Mouse (Mus musculus) limb, embryonic 15.5 days (tissue): Measurements from ENCODE around the gene Ryr2. TPM values are rescaled to one million over a fixed set of nuclear protein-coding genes. Genes with fewer than 3 reads are reported as not detected.
"Not testable (repeated sequence)": the region's sequence is repeated elsewhere in the genome, so short reads cannot be mapped to it uniquely, and the experiment has no call there.

ENCODE experiments used
- ATAC-seq: fragments of 200-750 bp; cut with Nextera tagmentation; 2 replicates; pipeline ENCODE4 v1.8.0; 2017; ENCODE audit warnings: low read depth, moderate TSS enrichment; ENCODE audit not compliant: insufficient number of reproducible peaks, low FRiP score, low TSS enrichment
- H3K27ac ChIP-seq: fragments of 300-500 bp; sonication (generic); 2 replicates; pipeline ENCODE4 v1.5.1; 2015; ENCODE audit warnings: moderate library complexity, mild to moderate bottlenecking, inconsistent platforms
- H3K27me3 ChIP-seq: fragments of 300-500 bp; sonication (generic); 2 replicates; pipeline ENCODE4 v1.6.1; 2015; ENCODE audit warnings: inconsistent platforms
- H3K36me3 ChIP-seq: fragments of 300-500 bp; sonication (generic); 2 replicates; pipeline ENCODE4 v1.6.1; 2015; ENCODE audit warnings: inconsistent platforms
- H3K4me1 ChIP-seq: fragments of 300-500 bp; sonication (generic); 2 replicates; pipeline ENCODE4 v1.6.1; 2015; ENCODE audit warnings: inconsistent platforms
- H3K4me2 ChIP-seq: fragments of 300-500 bp; sonication (generic); 2 replicates; pipeline ENCODE4 v1.6.1; 2015; ENCODE audit warnings: mild to moderate bottlenecking, inconsistent platforms
- H3K4me3 ChIP-seq: fragments of 300-500 bp; sonication (generic); 2 replicates; pipeline ENCODE4 v1.5.1; 2015; ENCODE audit warnings: mild to moderate bottlenecking, inconsistent platforms
- H3K9ac ChIP-seq: fragments of 300-500 bp; sonication (generic); 2 replicates; pipeline ENCODE4 v1.6.1; 2015; ENCODE audit warnings: inconsistent platforms
- H3K9me3 ChIP-seq: fragments of 300-500 bp; sonication (generic); 2 replicates; pipeline ENCODE4 v1.6.1; 2016; ENCODE audit warnings: inconsistent platforms
- WGBS: fragments of 180-500 bp; shearing (Covaris S2); methylation state at CpG from one replicate; pipeline ENCODE4 v1.1.7; 2015; 5-methylcytosine and 5-hydroxymethylcytosine counted together
- polyA plus RNA-seq: library from polyadenylated mRNA; unstranded; fragments of >200 nt; fragmentation: Nextera tagmentation; extraction: Ambion mirVana; gene quantifications from 2 replicates; pipeline ENCODE4 v1.2.1, GENCODE M21; 2015

Gene Ryr2
- polyA plus RNA-seq, 1 experiment from 2014 or later: 0.42 TPM

DNA sequence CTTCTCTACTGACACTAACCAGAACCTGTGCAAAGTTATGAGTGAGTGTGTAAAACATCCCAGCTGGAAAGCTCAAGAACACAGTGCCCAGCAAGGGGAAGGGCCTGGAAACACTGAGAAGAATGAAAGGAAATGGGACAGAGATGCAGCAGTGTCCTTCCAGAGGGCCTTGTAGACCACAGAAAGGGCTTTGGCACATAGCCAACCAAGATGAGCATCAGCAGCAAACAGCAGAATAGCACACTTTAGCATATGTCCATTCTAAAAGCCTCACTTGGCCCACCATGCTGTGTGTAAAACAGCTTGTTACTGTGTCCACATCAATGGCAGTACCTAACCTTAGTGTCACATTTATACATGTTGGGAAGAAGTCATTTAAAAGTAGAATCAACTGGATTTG is 142.4 kb downstream of the Ryr2 start:
- H3K27ac ChIP-seq: no peak overlapping the region
- no peak for ATAC-seq
- H3K4me3 ChIP-seq: no peak overlapping the region
- H3K36me3 ChIP-seq: no peaks in the 10 kb centered on the region
- H3K27me3 ChIP-seq: no peaks in the 10 kb centered on the region
- no peak overlapping the region for H3K9ac ChIP-seq
- H3K4me1 ChIP-seq: no peaks in the 10 kb centered on the region
- no peak overlapping the region for H3K4me2 ChIP-seq
- no peaks in the 10 kb centered on the region for H3K9me3 ChIP-seq

DNA sequence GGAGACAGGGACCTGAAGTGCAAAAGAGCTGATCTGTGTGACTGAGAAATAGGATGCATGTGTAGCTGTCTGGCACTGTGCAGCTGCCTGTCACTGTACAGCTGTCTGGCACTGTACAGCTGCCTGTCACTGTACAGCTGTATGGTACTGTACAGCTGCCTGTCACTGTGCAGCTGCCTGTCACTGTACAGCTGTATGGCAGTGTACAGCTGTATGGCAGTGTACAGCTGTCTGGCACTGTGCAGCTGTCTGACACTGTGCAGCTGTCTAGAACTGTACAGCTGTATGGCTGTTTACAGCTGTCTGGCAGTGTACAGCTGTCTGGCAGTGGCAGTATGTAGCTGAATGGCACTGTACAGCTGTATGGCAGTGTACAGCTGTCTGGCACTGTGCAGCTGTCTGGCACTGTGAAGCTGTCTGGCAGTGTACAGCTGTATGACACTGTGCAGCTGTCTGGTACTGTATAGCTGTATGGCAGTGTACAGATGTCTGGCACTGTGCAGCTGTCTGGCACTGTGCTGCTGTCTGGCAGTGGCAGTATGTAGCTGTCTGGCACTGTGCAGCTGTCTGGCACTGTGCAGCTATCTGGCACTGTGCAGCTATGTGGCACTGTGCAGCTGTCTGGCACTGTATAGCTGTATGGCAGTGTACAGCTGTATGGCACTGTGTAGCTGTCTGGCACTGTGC is 147.1 kb downstream of the Ryr2 start:
- Histone ChIP-seq H3K9me3 (no peaks in the 10 kb centered on the region), H3K9ac (no peak overlapping the region), H3K36me3 (no peaks in the 10 kb centered on the region), H3K27me3 (no peaks in the 10 kb centered on the region), H3K27ac (no peak overlapping the region), H3K4me1 (no peaks in the 10 kb centered on the region), H3K4me2 (no peak overlapping the region), H3K4me3 (no peak overlapping the region)
- no peak for ATAC-seq

DNA sequence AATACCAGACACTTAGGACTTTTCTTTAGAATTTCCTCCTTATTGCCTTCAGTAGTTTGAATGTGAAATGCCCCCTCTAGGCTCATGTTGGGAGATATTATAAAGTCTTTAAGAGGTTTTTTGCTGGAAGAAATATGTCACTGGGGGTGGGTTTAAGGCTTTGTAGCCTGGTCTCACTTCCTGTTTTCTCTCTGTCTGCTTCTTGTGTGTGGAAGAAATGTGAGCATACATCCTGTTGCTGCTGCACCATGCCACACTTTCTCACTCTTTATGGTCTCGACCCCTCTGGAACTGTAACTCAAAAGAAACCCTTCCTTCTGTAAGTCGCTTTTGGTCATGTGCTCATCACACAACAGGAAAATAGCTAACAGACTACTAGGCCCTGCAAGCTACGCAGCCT is 147.9 kb downstream of the Ryr2 start:
- Histone ChIP-seq H3K9ac (no peak overlapping the region), H3K27me3 (no peaks in the 10 kb centered on the region), H3K9me3 (no peaks in the 10 kb centered on the region), H3K4me3 (no peak overlapping the region), H3K27ac (no peak overlapping the region), H3K4me2 (no peak overlapping the region), H3K36me3 (no peaks in the 10 kb centered on the region), H3K4me1 (no peaks in the 10 kb centered on the region)
- WGBS: 62% methylated on average over 3 of the region's 3 CpGs
- no peak for ATAC-seq

DNA sequence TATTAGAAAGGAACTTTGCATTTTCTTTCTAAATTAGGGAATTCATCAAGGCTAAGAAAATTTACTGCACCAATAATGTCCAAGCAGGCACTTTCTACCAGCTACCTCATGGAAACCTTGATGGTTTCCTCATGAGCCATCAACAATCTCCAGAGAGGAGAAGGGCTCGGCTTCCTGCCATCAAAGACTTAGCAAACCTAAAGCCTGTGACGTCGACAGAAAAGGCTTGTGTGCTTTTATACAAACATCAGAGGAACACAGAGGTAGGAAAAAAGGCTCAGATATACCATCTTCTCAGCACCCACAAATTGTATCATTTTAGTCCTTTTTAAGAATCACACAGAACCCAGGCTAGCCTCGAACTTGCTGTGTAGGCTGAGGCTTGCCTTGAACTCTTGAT is 148.5 kb downstream of the Ryr2 start:
- no peaks in the 10 kb centered on the region for H3K27me3 ChIP-seq
- H3K4me3 ChIP-seq: no peak overlapping the region
- no peaks in the 10 kb centered on the region for H3K36me3 ChIP-seq
- no peak overlapping the region for H3K4me2 ChIP-seq
- H3K9me3 ChIP-seq: no peaks in the 10 kb centered on the region
- ATAC-seq: no peak
- H3K9ac ChIP-seq: no peak overlapping the region
- 60% methylated on average over 4 of the region's 4 CpGs for WGBS
- no peaks in the 10 kb centered on the region for H3K4me1 ChIP-seq
- no peak overlapping the region for H3K27ac ChIP-seq

DNA sequence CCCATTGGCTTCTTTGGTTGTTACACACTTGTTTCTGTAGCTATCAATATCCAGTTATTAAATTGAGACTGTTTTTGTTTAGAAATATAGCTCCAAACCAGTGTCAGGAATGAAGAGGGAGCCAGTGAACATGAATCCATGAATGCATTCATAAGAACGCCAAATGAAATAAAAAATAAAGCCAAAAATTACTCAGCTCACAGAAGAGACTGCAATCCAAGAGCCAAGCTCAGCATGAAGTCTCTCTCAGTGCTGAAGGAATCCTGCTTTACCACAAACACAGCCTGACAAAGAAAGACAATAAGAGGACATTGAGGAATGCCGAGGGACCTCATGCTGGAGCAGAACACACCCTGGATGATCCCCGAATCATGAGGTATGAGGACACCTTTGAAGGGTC is 154.8 kb downstream of the Ryr2 start:
- Histone ChIP-seq H3K4me3 (no peak overlapping the region), H3K36me3 (no peaks in the 10 kb centered on the region), H3K27ac (no peak overlapping the region), H3K4me2 (no peak overlapping the region), H3K4me1 (no peaks in the 10 kb centered on the region), H3K27me3 (no peaks in the 10 kb centered on the region), H3K9ac (no peak overlapping the region), H3K9me3 (no peaks in the 10 kb centered on the region)
- no peak for ATAC-seq
- 72% methylated on average over 3 of the region's 3 CpGs for whole genome bisulfite sequencing

DNA sequence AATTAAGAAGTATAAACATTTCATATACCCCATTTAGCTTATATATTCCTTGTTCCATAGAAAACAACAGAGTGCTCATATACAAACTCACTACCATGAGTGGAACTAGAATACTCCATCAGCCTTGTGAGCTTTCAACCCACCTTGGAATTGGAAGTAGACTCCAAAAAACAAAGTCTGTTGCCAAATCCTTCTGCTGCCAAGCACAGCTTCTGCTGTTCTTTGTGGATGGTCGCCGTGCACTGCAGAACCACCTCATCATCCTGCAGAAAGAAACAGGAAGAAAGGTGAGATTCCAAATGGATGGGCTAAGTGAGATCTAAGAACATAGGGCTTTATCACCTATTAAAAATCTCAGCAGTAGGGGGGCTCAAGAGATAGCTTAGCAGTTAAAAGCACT is 161.0 kb downstream of the Ryr2 start:
- Histone ChIP-seq H3K4me3 (no peak overlapping the region), H3K27me3 (no peaks in the 10 kb centered on the region), H3K9me3 (no peaks in the 10 kb centered on the region), H3K4me2 (no peak overlapping the region), H3K36me3 (no peaks in the 10 kb centered on the region), H3K27ac (no peak overlapping the region), H3K9ac (no peak overlapping the region), H3K4me1 (no peaks in the 10 kb centered on the region)
- 85% methylated on average over 2 of the region's 2 CpGs for WGBS
- no peak for ATAC-seq

DNA sequence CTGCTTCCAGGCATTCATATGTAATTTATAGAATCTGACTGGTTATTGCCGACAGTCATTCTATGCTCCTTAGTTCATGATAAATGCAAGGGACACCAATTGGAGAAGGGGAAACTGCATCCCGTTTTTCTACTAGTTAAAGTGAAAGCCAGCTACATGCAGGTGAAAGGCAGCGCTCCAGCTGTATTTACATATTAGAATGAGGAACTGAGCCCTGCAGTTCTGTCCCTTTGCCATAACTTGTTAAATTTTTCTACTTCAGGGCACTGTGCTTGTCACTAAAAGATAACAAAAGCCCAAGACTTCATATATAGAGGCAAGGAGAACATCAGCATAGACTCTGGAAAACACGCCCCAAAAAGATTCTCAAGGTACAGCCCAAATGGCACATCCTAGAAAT is 165.0 kb downstream of the Ryr2 start:
- WGBS: 71% methylated on average over 4 of the region's 4 CpGs

DNA sequence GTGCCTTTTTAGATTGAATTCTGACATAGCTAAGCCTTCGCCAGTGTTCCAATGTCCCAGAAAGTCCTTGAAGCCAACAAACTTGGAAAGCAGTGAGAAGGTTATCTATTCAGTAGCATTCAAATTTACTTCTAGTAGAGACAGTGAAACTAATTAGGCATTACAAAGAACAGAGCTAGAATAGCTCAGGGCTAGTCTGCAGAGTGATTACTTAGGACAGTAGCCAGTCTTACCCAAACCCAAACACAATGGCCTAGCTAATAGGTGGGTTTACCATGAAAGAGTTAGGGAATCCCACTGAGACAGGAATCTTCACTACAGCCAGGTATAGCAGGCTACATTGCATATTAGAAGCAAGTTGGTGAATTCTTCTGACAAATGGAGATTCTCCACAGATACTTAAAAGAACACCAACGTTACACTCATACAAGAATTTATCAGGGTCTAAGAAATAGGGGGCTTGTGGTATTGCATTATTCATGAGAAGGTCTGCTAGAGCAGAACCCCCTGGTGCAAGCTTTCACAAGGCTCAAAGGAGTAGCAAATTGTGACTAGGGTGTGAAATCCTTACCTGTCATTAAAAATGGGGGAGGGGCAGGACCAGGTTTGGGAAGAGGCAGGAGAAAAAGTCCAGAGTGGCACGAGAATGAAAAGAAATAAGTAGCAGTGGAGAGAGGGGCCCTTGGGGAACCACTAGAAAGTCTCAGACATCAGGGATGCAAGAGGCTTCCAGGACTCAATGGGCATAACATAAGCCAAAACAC is 172.3 kb downstream of the Ryr2 start:
- not testable (repeated sequence) for H3K4me2 ChIP-seq, H3K4me3 ChIP-seq, H3K27ac ChIP-seq, H3K4me1 ChIP-seq, H3K27me3 ChIP-seq, H3K9ac ChIP-seq, H3K36me3 ChIP-seq, H3K9me3 ChIP-seq, ATAC-seq
- 60% methylated on average over 3 of the region's 3 CpGs for WGBS

More for the DNA sequence above, 165.0 kb downstream of the Ryr2 start:
- Histone ChIP-seq H3K27me3 (no peaks in the 10 kb centered on the region), H3K27ac (no peak overlapping the region), H3K9ac (no peak overlapping the region), H3K4me2 (no peak overlapping the region), H3K4me3 (no peak overlapping the region), H3K9me3 (no peaks in the 10 kb centered on the region), H3K36me3 (no peaks in the 10 kb centered on the region), H3K4me1 (no peaks in the 10 kb centered on the region)
- no peak for ATAC-seq

DNA sequence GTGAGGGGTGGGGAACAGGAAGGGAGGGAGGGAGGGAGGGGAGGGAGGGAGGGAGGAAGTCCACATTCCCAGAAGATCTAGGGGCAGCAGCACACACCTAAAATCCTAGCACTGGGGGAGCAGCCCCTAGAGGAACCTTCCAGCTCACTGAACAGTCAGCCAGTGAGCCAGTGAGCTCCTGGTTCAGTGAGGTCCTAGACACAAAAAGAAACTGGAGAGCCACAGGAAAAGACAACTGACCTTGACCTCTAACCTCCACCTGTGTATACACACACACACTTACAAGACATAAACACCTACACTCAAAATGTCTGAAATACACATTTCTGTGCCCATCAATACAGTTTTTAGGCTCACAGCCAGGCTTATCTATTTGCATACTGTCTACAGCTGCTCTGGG is 173.4 kb downstream of the Ryr2 start:
- Histone ChIP-seq H3K27ac (no peak overlapping the region), H3K4me3 (no peak overlapping the region), H3K36me3 (no peaks in the 10 kb centered on the region), H3K4me2 (no peak overlapping the region), H3K9ac (no peak overlapping the region), H3K9me3 (no peaks in the 10 kb centered on the region), H3K4me1 (no peaks in the 10 kb centered on the region), H3K27me3 (no peaks in the 10 kb centered on the region)
- no peak for ATAC-seq

DNA sequence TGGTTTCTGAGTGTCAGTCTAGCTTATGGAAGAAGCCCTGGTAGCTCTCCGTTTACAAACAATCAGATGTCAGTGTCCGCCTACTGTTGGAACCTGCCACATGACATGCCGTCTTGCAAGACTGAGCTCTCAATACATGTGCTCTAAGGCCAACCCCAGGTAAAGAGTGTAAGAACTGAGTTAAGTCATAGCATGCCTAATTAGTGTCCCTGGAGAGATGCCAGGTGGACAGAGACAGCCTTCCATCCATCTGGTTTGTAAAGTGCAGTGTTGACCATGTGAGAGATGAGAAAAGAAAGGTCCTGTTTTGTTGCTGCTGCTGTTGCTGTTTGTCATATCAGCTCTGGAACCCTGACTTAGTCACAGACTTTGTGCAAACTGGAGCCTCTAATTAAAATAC is 178.0 kb downstream of the Ryr2 start:
- H3K36me3 ChIP-seq: no peaks in the 10 kb centered on the region
- WGBS: 77% methylated on average over 3 of the region's 3 CpGs
- H3K9ac ChIP-seq: no peak overlapping the region
- no peaks in the 10 kb centered on the region for H3K9me3 ChIP-seq
- ATAC-seq: no peak
- H3K4me3 ChIP-seq: no peak overlapping the region
- no peak overlapping the region for H3K27ac ChIP-seq
- H3K4me1 ChIP-seq: no peaks in the 10 kb centered on the region
- H3K4me2 ChIP-seq: no peak overlapping the region
- no peaks in the 10 kb centered on the region for H3K27me3 ChIP-seq

DNA sequence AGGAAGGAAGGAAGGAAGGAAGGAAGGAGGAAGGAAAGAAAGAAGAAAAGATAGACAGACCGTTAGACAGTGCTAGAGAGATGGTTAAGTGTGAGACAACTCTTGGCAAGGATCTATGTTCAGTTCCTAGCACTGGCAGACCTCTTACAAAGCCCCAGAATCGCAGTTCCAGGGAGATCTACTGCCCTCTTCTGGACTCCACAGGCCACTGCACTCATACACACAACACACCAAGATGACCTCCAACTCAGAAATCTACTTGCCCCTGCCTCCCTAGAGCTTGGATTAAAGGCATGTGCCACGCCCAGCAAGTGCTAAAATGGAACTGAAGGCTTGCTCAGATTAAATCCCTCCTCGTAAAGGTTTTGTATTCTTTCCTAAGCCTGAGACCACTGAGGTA is 179.0 kb downstream of the Ryr2 start:
- Histone ChIP-seq H3K9ac (no peak overlapping the region), H3K36me3 (no peaks in the 10 kb centered on the region), H3K27me3 (no peaks in the 10 kb centered on the region), H3K9me3 (no peaks in the 10 kb centered on the region), H3K4me1 (no peaks in the 10 kb centered on the region), H3K4me3 (no peak overlapping the region), H3K4me2 (no peak overlapping the region), H3K27ac (no peak overlapping the region)
- WGBS: 85% methylated on average over 4 of the region's 4 CpGs
- ATAC-seq: no peak

DNA sequence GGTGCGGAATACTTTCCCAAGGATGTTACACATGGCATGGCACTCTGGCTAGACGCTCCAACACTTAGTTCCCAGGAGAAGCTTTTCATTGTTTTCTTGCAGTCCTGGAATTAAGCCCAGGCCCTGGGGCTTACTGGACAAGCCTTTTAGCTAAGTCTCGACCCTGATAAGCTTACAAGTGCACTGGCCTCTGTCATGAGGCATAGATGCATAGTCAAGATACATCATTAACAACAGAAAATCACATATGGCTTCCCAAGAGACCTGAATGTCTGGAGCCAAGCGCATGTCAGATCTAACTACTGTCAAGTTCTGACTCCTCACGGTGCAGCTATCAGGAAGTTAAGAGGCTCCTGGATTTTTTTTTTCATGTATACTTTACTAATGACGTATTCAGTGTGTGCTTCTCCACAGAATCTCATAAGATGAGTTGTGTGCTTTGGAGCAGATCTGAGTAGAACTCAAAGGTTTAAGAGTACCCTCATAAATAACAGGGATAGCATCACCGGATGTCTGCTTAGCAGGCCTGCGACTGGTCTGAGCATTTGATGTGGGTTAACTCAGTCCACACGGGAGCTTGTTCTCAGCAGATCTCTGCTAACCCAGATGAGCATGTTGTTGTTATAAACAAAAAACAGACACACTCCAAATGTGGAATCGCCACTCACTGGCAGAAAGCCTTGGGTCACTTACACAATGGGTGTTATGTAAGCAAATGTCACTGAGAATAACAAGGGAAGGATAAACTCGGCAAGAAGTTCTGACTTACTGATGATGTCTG is 179.8 kb downstream of the Ryr2 start:
- no peak overlapping the region for H3K4me3 ChIP-seq
- no peaks in the 10 kb centered on the region for H3K27me3 ChIP-seq
- 64% methylated on average over 11 of the region's 11 CpGs for WGBS
- H3K9ac ChIP-seq: no peak overlapping the region
- H3K9me3 ChIP-seq: no peaks in the 10 kb centered on the region
- no peak overlapping the region for H3K4me2 ChIP-seq
- H3K4me1 ChIP-seq: no peaks in the 10 kb centered on the region
- ATAC-seq: no peak
- H3K36me3 ChIP-seq: no peaks in the 10 kb centered on the region
- H3K27ac ChIP-seq: no peak overlapping the region
